Comparison of ENCODE assay signal across 15 mouse cellular contexts in genomic region chr8:120744448-120744847, GRCm38 (mm10). TPM values are rescaled to one million over a fixed set of nuclear protein-coding genes. Genes with fewer than 3 reads are reported as not detected.
DNase-seq lines count a peak whose midpoint lies in the region; ATAC-seq lines count a peak whose summit lies in the region.
"Had no signal": no experiment of that assay in that cellular context is flagged by ENCODE, and none has a peak within 500 bp of the region (broad histone marks: within the 10 kb centered on the region; RNA-seq: fewer than 3 reads in every experiment).

No protein-coding gene starts in this region.

- no peaks in the 10 kb centered on the region for H3K4me1 ChIP-seq in heart, embryonic 16.5 days (ENCODE audit: control insufficient read depth, insufficient read depth, low read length)
- peaks cover 27% of the 10 kb centered on the region for H3K4me1 ChIP-seq in lung, embryonic 16.5 days (replicated peaks; ENCODE audit: control insufficient read depth, insufficient read depth, low read length)
- peaks cover 32% of the 10 kb centered on the region for H3K4me1 ChIP-seq in intestine, embryonic 14.5 days (replicated peaks; ENCODE audit: control insufficient read depth, insufficient read depth, low read length)
- H3K4me1 ChIP-seq: midbrain, embryonic 15.5 days; neural tube, embryonic 12.5 days had no signal

- ATAC-seq in heart, embryonic 16.5 days (replicated peaks; ENCODE audit: extremely low read depth, insufficient read depth, low FRiP score), result no peak
- no peak for ATAC-seq in lung, embryonic 16.5 days (ENCODE audit: low read depth)
- no peak; the same call in 1 of the 2 replicates for ATAC-seq in intestine, embryonic 14.5 days (replicated peaks; ENCODE audit: low FRiP score, low TSS enrichment, low read depth)
- ATAC-seq: forebrain, postnatal 0 days; midbrain, embryonic 15.5 days had no signal

- H3K27me3 ChIP-seq in heart, embryonic 16.5 days (ENCODE audit: control insufficient read depth, insufficient read depth, low read length), result no peaks in the 10 kb centered on the region
- no peaks in the 10 kb centered on the region for H3K27me3 ChIP-seq in lung, embryonic 16.5 days (ENCODE audit: control insufficient read depth, insufficient read depth, low read depth, low read length)
- no peaks in the 10 kb centered on the region for H3K27me3 ChIP-seq in intestine, embryonic 14.5 days (replicated peaks; ENCODE audit: control insufficient read depth, insufficient read depth, low read length)
- H3K27me3 ChIP-seq in splenic B cell, adult 2 months (ENCODE audit: control insufficient read depth, insufficient read depth, low read length, poor library complexity, severe bottlenecking), result no peaks in the 10 kb centered on the region
- H3K27me3 ChIP-seq: midbrain, embryonic 15.5 days; neural tube, embryonic 12.5 days had no signal

- H3K9ac ChIP-seq in heart, embryonic 16.5 days (ENCODE audit: low read length), result no peak overlapping the region
- H3K9ac ChIP-seq in lung, embryonic 16.5 days (ENCODE audit: low read length), result no peak overlapping the region
- H3K9ac ChIP-seq in intestine, embryonic 14.5 days (ENCODE audit: low read length), result peak overlapping the region; percentile 0; the same call in 1 of the 2 replicates
- H3K9ac ChIP-seq: forebrain, postnatal 0 days; midbrain, embryonic 15.5 days had no signal

- H3K4me2 ChIP-seq in heart, embryonic 16.5 days (ENCODE audit: low read depth, low read length), result no peak overlapping the region
- no peak overlapping the region for H3K4me2 ChIP-seq in lung, embryonic 16.5 days (ENCODE audit: low read depth, low read length)
- 0 out of 2 replicates have a peak overlapping the region, but pooled peaks have one; percentile 3 for H3K4me2 ChIP-seq in intestine, embryonic 14.5 days (ENCODE audit: low read length)
- H3K4me2 ChIP-seq: midbrain, embryonic 15.5 days; neural tube, embryonic 12.5 days had no signal

- no peak for DNase-seq in heart, postnatal 14 days
- DNase-seq in lung, postnatal 10 days, result no peak
- no peak for DNase-seq in intestine, embryonic 14.5 days (ENCODE audit: low spot score)
- DNase-seq in splenic B cell, adult 2 months (ENCODE audit: low read depth, low spot score), result peak; percentile 66
- no peak for DNase-seq in layer of hippocampus, adult 9-11 months
- no peak for DNase-seq in adrenal gland, postnatal 4 days (ENCODE audit: low spot score in 2 of 2)
- DNase-seq: forebrain, postnatal 0 days; gastrocnemius, postnatal 25 days; right cerebral cortex, adult 18-20 months had no signal

- peak overlapping the region; percentile 26; the same call in 1 of the 2 replicates for H3K27ac ChIP-seq in heart, embryonic 16.5 days (ENCODE audit: low read length)
- H3K27ac ChIP-seq in lung, embryonic 16.5 days (ENCODE audit: low read length), result peak overlapping the region; percentile 86
- peak overlapping the region; percentile 79 for H3K27ac ChIP-seq in intestine, embryonic 14.5 days (ENCODE audit: low read depth)
- H3K27ac ChIP-seq: left cerebral cortex, adult 2 months; midbrain, embryonic 15.5 days; neural tube, embryonic 12.5 days had no signal

- intact Hi-C loops in heart, postnatal 14 days (cut with DNase I), result no loop called here

- H3K36me3 ChIP-seq in heart, embryonic 16.5 days (ENCODE audit: control insufficient read depth, insufficient read depth), result no peaks in the 10 kb centered on the region
- no peaks in the 10 kb centered on the region for H3K36me3 ChIP-seq in lung, embryonic 16.5 days (ENCODE audit: control insufficient read depth, insufficient read depth, low read length)
- H3K36me3 ChIP-seq in intestine, embryonic 14.5 days (ENCODE audit: control insufficient read depth, insufficient read depth, low read length), result no peaks in the 10 kb centered on the region; the same call in none of the 2 replicates
- peaks cover 42% of the 10 kb centered on the region for H3K36me3 ChIP-seq in splenic B cell, adult 2 months (ENCODE audit: control insufficient read depth, insufficient read depth, low read length, poor library complexity, severe bottlenecking)
- H3K36me3 ChIP-seq: midbrain, embryonic 15.5 days; neural tube, embryonic 12.5 days had no signal

- no peak overlapping the region for H3K4me3 ChIP-seq in heart, embryonic 16.5 days (ENCODE audit: low read length)
- H3K4me3 ChIP-seq in lung, embryonic 16.5 days (ENCODE audit: low read length), result no peak overlapping the region
- H3K4me3 ChIP-seq in intestine, embryonic 14.5 days (ENCODE audit: low read depth, low read length), result no peak overlapping the region
- H3K4me3 ChIP-seq: left cerebral cortex, adult 2 months; midbrain, embryonic 15.5 days; neural tube, embryonic 12.5 days had no signal

- WGBS in heart, embryonic 16.5 days, result 76% methylated on average over 5 of the region's 5 CpGs
- WGBS in lung, embryonic 16.5 days, result 74% methylated on average over 5 of the region's 5 CpGs
- WGBS in intestine, embryonic 14.5 days, result 61% methylated on average over 5 of the region's 5 CpGs

- H3K9me3 ChIP-seq in heart, embryonic 16.5 days (replicated peaks; ENCODE audit: control insufficient read depth, low read length), result no peaks in the 10 kb centered on the region
- H3K9me3 ChIP-seq in lung, embryonic 16.5 days (ENCODE audit: control insufficient read depth, low read length), result no peaks in the 10 kb centered on the region
- H3K9me3 ChIP-seq in intestine, embryonic 14.5 days (ENCODE audit: control insufficient read depth, low read length), result no peaks in the 10 kb centered on the region
- H3K9me3 ChIP-seq: midbrain, embryonic 15.5 days; neural tube, embryonic 12.5 days had no signal

RNA-seq across cellular contexts. Expression of gene Irf8, which starts 8.3 kb away (rescaled TPM):
- 19.3 and 22.5 TPM in 2 replicates for polyA plus RNA-seq in heart, embryonic 16.5 days (2015; fragmentation: Nextera tagmentation; extraction: Ambion mirVana)
- total RNA-seq in heart, postnatal 14 days (2021), result 1 to 10 TPM; 3.9 to 4.3 TPM
- polyA plus RNA-seq in lung, embryonic 16.5 days (2015; fragmentation: Nextera tagmentation; extraction: Ambion mirVana), result 19.1 and 22.5 TPM in 2 replicates
- 26.9 and 32.2 TPM in 2 replicates for polyA plus RNA-seq in intestine, embryonic 14.5 days (2014; fragmentation: Nextera tagmentation; extraction: Ambion mirVana)
- total RNA-seq in adrenal gland, postnatal 4 days (2021), result 10 to 100 TPM; 29.8 to 40.5 TPM
- polyA plus RNA-seq: C2C12 had no signal

Comparison
In these comparisons a context has a peak if more than half of its experiments do, and no peak if none do; other contexts are left out.
1. H3K27ac ChIP-seq: peak in every context shown above with its lines; median percentile 86 in lung, embryonic 16.5 days; 79 in intestine, embryonic 14.5 days; 26 in heart, embryonic 16.5 days.